Mouse (Mus musculus) lung, embryonic 14.5 days (tissue): Measurements from ENCODE around the gene Casr. TPM values are rescaled to one million over a fixed set of nuclear protein-coding genes. Genes with fewer than 3 reads are reported as not detected.

Experiments used
- ATAC-seq: fragments of 200-750 bp; cut with Nextera tagmentation; 2 replicates; pipeline ENCODE4 v1.8.0; 2017; ENCODE audit warnings: mild to moderate bottlenecking, moderate TSS enrichment, moderate library complexity; ENCODE audit not compliant: insufficient read depth
- DNase-seq: peaks from one replicate; pipeline ENCODE4 v3.0.0-alpha.2; 2015
- H3K27ac ChIP-seq: fragments of 300-500 bp; sonication (generic); 2 replicates; pipeline ENCODE4 v1.5.1; 2014; ENCODE audit warnings: low read depth, mild to moderate bottlenecking, moderate library complexity
- H3K27me3 ChIP-seq: fragments of 300-500 bp; sonication (generic); 2 replicates; pipeline ENCODE4 v1.6.1; 2014; ENCODE audit warnings: low read length, control low read depth; ENCODE audit not compliant: insufficient read depth
- H3K36me3 ChIP-seq: fragments of 300-500 bp; sonication (generic); 2 replicates; pipeline ENCODE4 v1.6.1; 2014; ENCODE audit warnings: control low read depth; ENCODE audit not compliant: insufficient read depth
- H3K4me1 ChIP-seq: fragments of 300-500 bp; sonication (generic); 2 replicates; pipeline ENCODE4 v1.6.1; 2014; ENCODE audit warnings: antibody characterized with exemption, control low read depth; ENCODE audit not compliant: insufficient read depth
- H3K4me2 ChIP-seq: fragments of 300-500 bp; sonication (generic); 2 replicates; pipeline ENCODE4 v1.6.1; 2014; ENCODE audit warnings: mild to moderate bottlenecking
- H3K4me3 ChIP-seq: fragments of 300-500 bp; sonication (generic); 2 replicates; pipeline ENCODE4 v1.5.1; 2014; ENCODE audit warnings: low read depth, low read length
- H3K9ac ChIP-seq: fragments of 300-500 bp; sonication (generic); 2 replicates; pipeline ENCODE4 v1.6.1; 2014
- H3K9me3 ChIP-seq: fragments of 300-500 bp; sonication (generic); 2 replicates; pipeline ENCODE4 v1.6.1; 2016; ENCODE audit warnings: low read depth, low read length, control low read depth
- CTCF ChIP-seq: IDR thresholded peaks from 2 replicates; pipeline ENCODE4 v1.5.1; 2016; ENCODE audit warnings: antibody characterized with exemption, low read depth
- WGBS: fragments of 180-500 bp; shearing (Covaris S2); extraction: QIAGEN DNeasy Blood & Tissue Kit; methylation state at CpG from one replicate; pipeline ENCODE4 v1.1.7; 2014; 5-methylcytosine and 5-hydroxymethylcytosine counted together
- polyA plus RNA-seq: library from polyadenylated mRNA; unstranded; fragments of >200 nt; fragmentation: Nextera tagmentation; extraction: Ambion mirVana; gene quantifications from 2 replicates; pipeline ENCODE4 v1.2.1, GENCODE M21; 2014

Gene Casr
- 0.08 TPM in 1 of 2 replicates, not detected in the other for polyA plus RNA-seq

DNA sequence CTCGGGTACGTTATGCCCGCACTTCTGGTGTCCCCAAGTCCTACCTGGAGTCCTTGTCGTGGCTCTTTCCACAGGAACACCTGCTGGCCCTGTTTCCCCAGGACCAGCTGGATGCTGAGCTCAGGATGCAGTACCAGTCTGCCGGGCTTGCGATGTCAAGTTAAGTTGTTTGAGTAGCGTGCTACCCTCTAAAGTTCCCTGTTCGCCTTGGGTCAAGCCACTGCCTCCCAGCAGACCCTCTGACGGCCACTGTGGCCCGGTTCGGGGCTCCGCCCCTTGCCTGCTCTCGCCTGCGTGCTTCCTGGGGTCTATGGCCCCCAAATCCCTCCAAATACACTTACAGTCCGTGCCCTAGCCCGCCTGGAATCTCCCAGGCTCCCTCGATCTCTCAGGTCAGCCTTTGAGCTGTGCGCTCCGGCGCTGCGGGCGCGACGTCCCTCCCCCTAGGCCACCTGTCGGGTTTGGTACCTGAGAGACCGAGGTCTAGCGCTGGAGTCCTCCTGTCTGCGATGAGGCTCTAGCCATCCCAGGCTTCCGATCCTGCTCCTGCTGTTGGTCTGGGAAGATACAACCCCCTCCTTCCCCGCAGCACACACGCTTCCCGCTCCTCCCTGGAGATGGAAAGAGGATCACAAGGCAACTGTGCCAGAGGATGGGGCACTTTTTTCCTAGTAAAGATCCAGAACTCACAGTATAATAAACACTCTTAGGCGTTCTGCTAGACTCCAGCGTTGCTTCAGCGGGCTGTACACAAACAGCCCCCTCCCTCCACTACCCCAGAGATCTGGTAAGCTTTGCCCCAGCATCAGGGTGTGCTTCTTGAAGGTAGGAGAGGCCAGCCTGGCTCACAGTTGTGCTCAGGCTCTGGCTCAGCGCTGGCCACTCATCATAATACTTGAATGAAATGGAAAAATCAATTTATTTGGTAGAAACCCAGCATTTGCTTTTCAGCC, at the start of gene Casr:
Casr (minus strand) TSS at position 756 of the 953 bp plus-strand sequence.
- H3K27me3 ChIP-seq: peaks cover 15% of the 10 kb centered on the region
- H3K36me3 ChIP-seq: no peaks in the 10 kb centered on the region
- no peaks in the 10 kb centered on the region for H3K4me1 ChIP-seq
- no peak within 1 kb of the TSS for H3K27ac ChIP-seq
- no peak for DNase-seq
- no peak for ATAC-seq
- H3K9ac ChIP-seq: no peak within 1 kb of the TSS
- no peaks in the 10 kb centered on the region for H3K9me3 ChIP-seq
- peak within 1 kb of the TSS; percentile 53 for H3K4me2 ChIP-seq
- peak within 1 kb of the TSS; percentile 24 for H3K4me3 ChIP-seq
- WGBS: 3% methylated on average over 36 of the region's 36 CpGs
- TF ChIP-seq CTCF: no peak

- Histone ChIP-seq H3K9me3 (no peaks in the 10 kb centered on the region), H3K27me3 (no peaks in the 10 kb centered on the region), H3K27ac (no peak overlapping the region), H3K4me2 (no peak overlapping the region), H3K9ac (no peak overlapping the region), H3K36me3 (no peaks in the 10 kb centered on the region), H3K4me3 (no peak overlapping the region), H3K4me1 (no peaks in the 10 kb centered on the region)
- ATAC-seq: no peak
- DNase-seq: no peak
- no peak for TF ChIP-seq CTCF
- 50% methylated on average over 3 of the region's 3 CpGs for WGBS
These were observed 40.7 kb upstream of the Casr start for GRCm38 (mm10) chr16:36602632-36603031.

DNA sequence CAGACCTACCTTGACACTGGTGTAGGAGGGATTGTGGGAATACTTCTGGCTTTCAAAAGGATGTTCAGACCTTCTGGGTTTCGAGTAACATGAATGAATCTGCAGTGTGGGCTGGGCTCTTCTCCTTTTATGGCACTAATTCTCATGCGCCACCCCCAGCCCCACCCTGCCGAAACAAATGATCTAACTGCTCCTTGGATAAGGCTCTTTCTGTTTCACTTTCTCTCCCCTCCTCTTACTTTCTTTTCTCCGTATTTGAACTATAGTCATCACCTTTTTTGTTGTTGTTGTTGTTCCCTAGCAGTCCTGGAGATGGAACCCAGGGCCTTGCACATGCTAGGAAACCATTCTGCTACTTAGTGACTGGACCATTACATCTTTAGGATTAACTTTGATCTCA, 36.3 kb upstream of the Casr start:
- Histone ChIP-seq H3K9ac (no peak overlapping the region), H3K9me3 (no peaks in the 10 kb centered on the region), H3K27ac (no peak overlapping the region), H3K4me2 (no peak overlapping the region), H3K4me3 (no peak overlapping the region), H3K36me3 (no peaks in the 10 kb centered on the region), H3K4me1 (no peaks in the 10 kb centered on the region), H3K27me3 (no peaks in the 10 kb centered on the region)
- 77% methylated on average over 4 of the region's 4 CpGs for WGBS
- DNase-seq (no peak), ATAC-seq (no peak)
- no peak for TF ChIP-seq CTCF

DNA sequence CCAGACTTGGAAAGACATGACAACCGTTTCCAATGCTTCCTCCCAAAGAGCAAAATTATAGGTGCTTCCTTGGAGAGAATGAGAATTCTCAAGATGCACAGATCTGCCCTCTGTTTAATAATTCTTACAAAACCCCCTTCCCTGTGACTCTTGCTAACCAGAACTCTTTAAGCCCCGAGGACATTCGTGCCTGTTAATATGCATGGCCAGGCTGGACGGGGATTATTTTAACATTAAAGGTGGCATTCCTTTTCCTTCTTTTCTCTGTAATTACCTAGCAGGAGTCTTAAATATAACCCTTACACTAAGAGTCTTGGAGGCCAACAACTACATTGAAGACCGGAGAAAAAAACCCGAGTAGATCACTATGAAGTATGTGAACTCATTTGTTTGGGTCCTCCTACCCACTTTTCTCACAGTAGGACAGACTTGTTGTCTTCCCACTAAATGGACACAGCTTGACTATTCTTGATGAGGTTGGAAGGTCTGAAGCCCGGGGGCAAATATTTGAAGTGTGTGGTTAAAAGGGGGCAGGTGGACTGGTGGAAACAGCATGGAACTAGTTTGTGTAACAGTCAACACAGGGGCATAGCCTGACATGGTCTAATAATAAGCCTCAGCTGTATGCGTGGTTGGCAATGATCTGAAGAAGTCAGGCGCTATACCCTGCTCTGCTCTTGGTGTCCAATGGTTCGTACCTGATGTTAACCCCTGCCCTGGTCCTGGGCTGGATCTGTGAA, 34.9 kb upstream of the Casr start:
- Histone ChIP-seq H3K4me1 (no peaks in the 10 kb centered on the region), H3K27ac (no peak overlapping the region), H3K4me3 (no peak overlapping the region), H3K36me3 (no peaks in the 10 kb centered on the region), H3K9ac (no peak overlapping the region), H3K9me3 (no peaks in the 10 kb centered on the region), H3K4me2 (no peak overlapping the region), H3K27me3 (no peaks in the 10 kb centered on the region)
- ATAC-seq (no peak), DNase-seq (no peak)
- 88% methylated on average over 10 of the region's 10 CpGs for WGBS
- TF ChIP-seq CTCF: no peak

DNA sequence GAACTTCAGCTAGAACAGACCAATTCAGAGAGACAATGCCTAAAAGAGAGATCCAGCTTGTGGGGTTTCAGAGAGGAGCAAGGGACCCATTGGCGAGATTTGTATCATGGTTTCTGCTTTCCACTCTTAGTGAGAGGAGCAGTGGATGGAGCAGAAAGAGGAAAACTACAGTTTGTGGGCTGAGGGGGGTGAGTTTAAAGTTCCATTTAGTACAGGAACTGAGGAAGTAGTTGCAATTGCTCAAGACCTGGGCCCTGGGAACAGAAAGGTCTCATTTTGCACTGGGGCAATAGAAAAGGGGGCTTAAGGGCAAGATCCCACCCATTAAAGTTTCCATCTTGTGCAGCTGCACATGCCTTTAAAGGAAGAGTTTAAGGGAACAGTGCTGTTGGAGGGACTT, 28.0 kb upstream of the Casr start:
- TF ChIP-seq CTCF: no peak
- no peak overlapping the region for H3K9ac ChIP-seq
- no peak overlapping the region for H3K27ac ChIP-seq
- DNase-seq (no peak), ATAC-seq (no peak)
- 83% methylated on average over 1 of the region's 1 CpGs for WGBS
- no peak overlapping the region for H3K4me2 ChIP-seq
- no peaks in the 10 kb centered on the region for H3K36me3 ChIP-seq
- H3K4me3 ChIP-seq: no peak overlapping the region
- H3K27me3 ChIP-seq: no peaks in the 10 kb centered on the region
- no peaks in the 10 kb centered on the region for H3K4me1 ChIP-seq
- no peaks in the 10 kb centered on the region for H3K9me3 ChIP-seq

GRCm38 (mm10) chr16:36587971-36588370, 26.0 kb upstream of the Casr start:
- 49% methylated on average over 4 of the region's 4 CpGs for WGBS
- no peaks in the 10 kb centered on the region for H3K9me3 ChIP-seq
- H3K9ac ChIP-seq: no peak overlapping the region
- no peaks in the 10 kb centered on the region for H3K4me1 ChIP-seq
- H3K4me2 ChIP-seq: no peak overlapping the region
- H3K36me3 ChIP-seq: no peaks in the 10 kb centered on the region
- no peak for ATAC-seq
- H3K4me3 ChIP-seq: no peak overlapping the region
- H3K27ac ChIP-seq: no peak overlapping the region
- DNase-seq: no peak
- no peak for TF ChIP-seq CTCF
- no peaks in the 10 kb centered on the region for H3K27me3 ChIP-seq

- no peak for DNase-seq
- H3K9ac ChIP-seq: no peak overlapping the region
- no peak overlapping the region for H3K4me3 ChIP-seq
- H3K36me3 ChIP-seq: no peaks in the 10 kb centered on the region
- 67% methylated on average over 3 of the region's 3 CpGs for WGBS
- no peaks in the 10 kb centered on the region for H3K9me3 ChIP-seq
- no peak for ATAC-seq
- no peaks in the 10 kb centered on the region for H3K4me1 ChIP-seq
- no peak overlapping the region for H3K27ac ChIP-seq
- no peaks in the 10 kb centered on the region for H3K27me3 ChIP-seq
- no peak overlapping the region for H3K4me2 ChIP-seq
- TF ChIP-seq CTCF: no peak
These were observed 20.1 kb upstream of the Casr start for GRCm38 (mm10) chr16:36582073-36582472.
